Mouse (Mus musculus) neural tube, embryonic 11.5 days (tissue): ENCODE measurements around the gene Ogdh. TPM values are rescaled to one million over a fixed set of nuclear protein-coding genes. Genes with fewer than 3 reads are reported as not detected.
A peak's percentile ranks its signal among the peaks of the same experiment; 100 is the strongest.

ENCODE experiments used
- ATAC-seq: fragments of 200-750 bp; cut with Nextera tagmentation; 2 replicates; pipeline ENCODE4 v1.8.0; 2017; ENCODE audit warnings: moderate number of reproducible peaks, mild to moderate bottlenecking, moderate TSS enrichment, moderate library complexity; ENCODE audit not compliant: insufficient read depth, low FRiP score, low TSS enrichment
- DNase-seq: peaks from one replicate; pipeline ENCODE4 v3.0.0-alpha.2; 2015; ENCODE audit warnings: low spot score
- H3K27ac ChIP-seq: fragments of 300-500 bp; sonication (generic); 2 replicates; pipeline ENCODE4 v1.5.1; 2014; ENCODE audit warnings: low read depth, mild to moderate bottlenecking, low read length
- H3K27me3 ChIP-seq: fragments of 300-500 bp; sonication (generic); 2 replicates; pipeline ENCODE4 v1.6.1; 2014; ENCODE audit warnings: mild to moderate bottlenecking, low read length, mixed read lengths; ENCODE audit not compliant: control insufficient read depth, insufficient read depth
- H3K36me3 ChIP-seq: fragments of 300-500 bp; sonication (generic); 2 replicates; pipeline ENCODE4 v1.6.1; 2014; ENCODE audit warnings: mild to moderate bottlenecking, low read length, moderate library complexity, mixed read lengths; ENCODE audit not compliant: control insufficient read depth, insufficient read depth
- H3K4me1 ChIP-seq: fragments of 300-500 bp; sonication (generic); 2 replicates; pipeline ENCODE4 v1.6.1; 2014; ENCODE audit warnings: low read length, mixed read lengths; ENCODE audit not compliant: control insufficient read depth, insufficient read depth
- H3K4me2 ChIP-seq: fragments of 300-500 bp; sonication (generic); 2 replicates; pipeline ENCODE4 v1.6.1; 2014; ENCODE audit warnings: low read depth, mild to moderate bottlenecking, moderate library complexity
- H3K4me3 ChIP-seq: fragments of 300-500 bp; sonication (generic); 2 replicates; pipeline ENCODE4 v1.5.1; 2014; ENCODE audit warnings: low read depth, low read length
- H3K9ac ChIP-seq: fragments of 300-500 bp; sonication (generic); 2 replicates; pipeline ENCODE4 v1.6.1; 2014; ENCODE audit warnings: mild to moderate bottlenecking, low read length
- H3K9me3 ChIP-seq: fragments of 300-500 bp; sonication (generic); 2 replicates; pipeline ENCODE4 v1.6.1; 2016; ENCODE audit warnings: low read length; ENCODE audit not compliant: control insufficient read depth
- WGBS: fragments of 180-500 bp; shearing (Covaris S2); extraction: QIAGEN DNeasy Blood & Tissue Kit; methylation state at CpG from one replicate; pipeline ENCODE4 v1.1.7; 2014; 5-methylcytosine and 5-hydroxymethylcytosine counted together
- microRNA-seq: library from miRNA; unstranded; fragments of <30 nt; microRNA quantifications from one replicate; pipeline ENCODE4, GENCODE M21; 2016
- polyA plus RNA-seq: library from polyadenylated mRNA; unstranded; fragments of >200 nt; fragmentation: Nextera tagmentation; extraction: Ambion mirVana; gene quantifications from 2 replicates; pipeline ENCODE4 v1.2.1, GENCODE M21; 2014

Ogdh gene
- polyA plus RNA-seq, 1 experiment from 2014 or later, result 104 TPM

DNA sequence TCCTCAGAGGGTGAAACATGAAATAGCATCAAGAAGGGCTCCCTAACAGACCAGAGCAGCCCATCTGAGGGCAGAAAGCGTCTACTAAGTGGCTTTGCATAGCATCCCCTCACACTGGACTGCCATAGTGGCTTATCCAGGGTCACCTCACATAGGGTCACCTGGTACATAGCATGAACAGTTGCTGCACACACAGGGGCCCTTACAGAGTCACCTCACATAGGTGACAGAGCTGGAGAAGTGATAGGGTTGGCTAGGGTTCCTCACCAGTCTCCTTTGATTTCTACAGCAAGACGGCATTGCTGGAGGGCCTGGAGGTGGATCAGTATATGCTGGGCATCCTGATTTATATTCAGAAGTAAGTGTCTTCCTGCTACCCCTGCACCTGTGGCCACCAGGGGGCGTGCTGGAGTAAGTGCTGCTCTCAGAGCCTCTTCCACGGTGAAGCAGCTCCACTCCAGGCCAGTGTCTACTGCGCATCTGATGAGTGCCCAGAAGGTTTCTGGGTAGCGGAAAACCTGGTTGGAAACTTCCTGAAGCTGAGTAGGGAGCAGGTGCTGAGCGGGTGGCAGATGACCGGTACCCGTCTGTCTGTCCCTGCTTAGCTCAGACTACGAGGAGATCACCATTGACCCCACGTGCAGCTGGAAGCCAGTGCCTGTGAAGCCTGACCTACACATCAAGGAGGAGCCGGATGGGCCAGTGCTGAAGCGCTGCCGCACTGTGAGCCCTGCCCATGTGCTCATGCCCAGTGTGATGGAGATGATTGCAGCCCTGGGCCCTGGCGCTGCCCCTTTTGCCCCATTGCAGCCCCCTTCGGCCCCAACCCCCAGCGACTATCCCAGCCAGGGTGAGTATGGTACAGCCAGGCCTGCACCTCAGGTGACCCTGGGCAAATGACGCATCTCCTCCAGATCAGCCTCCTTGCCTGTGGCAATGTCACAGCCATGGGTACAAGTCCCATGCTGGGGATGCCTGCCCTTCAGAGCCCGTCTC lies 111.4 kb downstream of the Ogdh start:
- H3K4me1 ChIP-seq, result peaks cover 9% of the 10 kb centered on the region
- peaks cover 51% of the 10 kb centered on the region for H3K36me3 ChIP-seq
- DNase-seq (peak; percentile 53), ATAC-seq (no peak; the same call in 1 of the 2 replicates)
- H3K27me3 ChIP-seq, result no peaks in the 10 kb centered on the region
- H3K9ac ChIP-seq, result no peak overlapping the region
- H3K9me3 ChIP-seq, result no peaks in the 10 kb centered on the region
- H3K4me3 ChIP-seq, result no peak overlapping the region
- H3K27ac ChIP-seq, result no peak overlapping the region
- no peak overlapping the region for H3K4me2 ChIP-seq
- 89% methylated on average over 19 of the region's 19 CpGs for WGBS

DNA sequence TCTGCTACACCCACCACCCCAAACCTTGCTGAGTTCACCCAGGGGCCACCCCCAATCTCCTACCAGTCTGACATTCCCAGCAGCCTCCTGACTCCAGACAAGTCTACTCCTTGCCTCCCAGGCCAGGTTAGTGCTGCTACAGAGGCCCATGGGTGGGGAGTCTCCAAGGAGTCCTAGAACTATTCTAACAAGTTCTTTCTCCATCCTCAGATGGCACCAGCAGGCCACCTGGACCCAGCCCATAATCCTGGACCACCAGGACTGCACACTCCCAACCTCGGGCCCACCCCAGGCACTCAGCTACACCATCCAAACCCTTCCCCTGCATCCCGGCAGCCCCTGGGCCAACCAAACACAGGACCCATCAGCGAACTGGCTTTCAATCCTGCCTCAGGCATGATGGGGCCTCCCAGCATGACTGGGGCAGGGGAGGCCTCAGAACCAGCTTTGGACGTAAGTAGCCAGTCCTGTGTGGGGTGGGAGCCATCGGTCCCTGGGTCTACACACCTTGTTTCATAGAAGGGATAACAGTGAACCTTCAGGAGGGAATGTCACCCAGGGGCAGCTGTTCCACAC lies 112.5 kb downstream of the Ogdh start:
- WGBS, result 95% methylated on average over 5 of the region's 5 CpGs
- no peaks in the 10 kb centered on the region for H3K9me3 ChIP-seq
- H3K4me3 ChIP-seq, result no peak overlapping the region
- H3K27ac ChIP-seq, result no peak overlapping the region
- H3K27me3 ChIP-seq, result no peaks in the 10 kb centered on the region
- no peak for DNase-seq
- H3K9ac ChIP-seq, result no peak overlapping the region
- peaks cover 9% of the 10 kb centered on the region for H3K4me1 ChIP-seq
- peaks cover 45% of the 10 kb centered on the region for H3K36me3 ChIP-seq
- no peak overlapping the region for H3K4me2 ChIP-seq
- ATAC-seq, result no peak

DNA sequence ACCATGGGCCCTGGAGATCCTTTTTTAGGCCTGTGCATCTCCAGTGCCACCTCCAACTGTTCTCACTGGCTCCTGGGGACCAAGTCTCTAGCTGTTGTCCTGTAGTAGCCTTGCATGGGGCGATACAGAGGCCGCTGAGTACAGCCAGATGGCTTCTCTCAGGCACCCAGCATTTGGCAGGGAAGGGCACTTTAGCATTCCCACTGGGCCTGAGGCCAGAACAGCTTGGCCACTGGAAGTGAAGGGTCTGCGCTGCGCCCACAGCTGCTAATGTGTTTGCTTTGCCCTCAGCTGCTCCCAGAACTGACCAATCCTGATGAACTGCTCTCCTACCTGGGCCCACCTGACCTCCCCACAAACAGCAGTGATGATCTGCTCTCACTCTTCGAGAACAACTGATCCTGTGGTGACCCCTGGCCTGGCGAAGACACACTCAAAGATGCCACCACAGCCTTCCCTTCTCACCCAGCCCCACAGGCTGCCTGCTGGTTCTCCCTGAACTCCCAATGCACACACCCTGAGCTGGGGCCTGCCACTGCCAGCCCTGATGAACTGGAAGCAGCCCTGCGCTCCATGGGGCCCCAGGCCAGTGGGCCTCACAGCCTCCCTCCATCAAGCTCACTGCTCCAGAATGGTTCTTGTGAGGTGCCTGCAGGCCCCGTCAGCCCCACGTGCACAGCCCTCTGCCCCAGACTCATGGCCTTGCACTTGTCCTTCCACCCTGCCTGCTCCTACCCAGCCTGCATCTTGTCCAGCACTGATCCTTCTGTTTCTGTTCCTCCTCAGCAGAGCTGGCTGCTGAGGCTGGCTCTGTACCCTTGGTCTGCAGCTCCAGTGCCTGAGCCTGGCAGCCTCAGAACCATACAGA lies 113.5 kb downstream of the Ogdh start:
- DNase-seq (no peak), ATAC-seq (no peak)
- Histone ChIP-seq H3K9me3 (no peaks in the 10 kb centered on the region), H3K4me1 (peaks cover 9% of the 10 kb centered on the region), H3K36me3 (peaks cover 38% of the 10 kb centered on the region), H3K27me3 (no peaks in the 10 kb centered on the region), H3K4me3 (no peak overlapping the region), H3K27ac (no peak overlapping the region), H3K4me2 (no peak overlapping the region), H3K9ac (no peak overlapping the region)
- 92% methylated on average over 9 of the region's 9 CpGs for WGBS

DNA sequence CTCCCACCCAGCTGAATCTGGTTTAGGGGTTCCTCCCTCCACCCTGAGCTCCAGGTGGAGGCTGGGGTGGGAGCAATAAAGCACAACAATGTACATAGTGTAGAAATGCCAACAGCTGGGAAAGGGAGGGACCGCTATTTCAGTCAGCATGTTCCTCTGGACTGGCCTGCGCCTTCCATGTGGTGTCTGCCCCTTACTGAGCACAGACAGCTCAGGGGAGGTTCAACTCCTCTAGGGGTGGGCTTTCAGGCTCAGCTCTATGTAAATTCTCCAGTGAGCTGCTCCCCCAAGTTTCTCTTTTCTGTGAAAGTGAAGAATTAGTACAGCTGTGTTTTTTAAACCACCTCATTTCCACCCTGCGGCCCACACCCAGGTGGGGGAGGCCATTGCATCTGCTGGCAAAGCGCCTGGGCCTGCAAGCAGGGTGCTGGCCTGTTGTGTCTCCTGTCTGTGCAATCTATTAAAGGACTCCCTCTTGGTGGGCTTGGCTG lies 114.2 kb downstream of the Ogdh start:
- Histone ChIP-seq H3K27ac (no peak overlapping the region; the same call in 1 of the 2 replicates), H3K4me3 (no peak overlapping the region), H3K36me3 (peaks cover 32% of the 10 kb centered on the region), H3K9me3 (no peaks in the 10 kb centered on the region), H3K27me3 (no peaks in the 10 kb centered on the region), H3K4me2 (no peak overlapping the region), H3K9ac (no peak overlapping the region), H3K4me1 (peaks cover 9% of the 10 kb centered on the region)
- no peak for ATAC-seq
- DNase-seq, result no peak
- WGBS, result 80% methylated on average over 4 of the region's 4 CpGs

Small RNA genes lying within 50 kb of the gene (microRNA-seq; reads per million reads assigned to microRNA genes)
- gene Mir7651, result 0.78 reads per million

Other genes starting within 250 kb of the Ogdh start
- 5.9 and 6.5 TPM in 2 replicates for gene Camk2b, start 225.3 kb upstream of the Ogdh start, polyA plus RNA-seq
- 0.58 and 0.70 TPM in 2 replicates for gene A730071L15Rik, start 91.6 kb upstream of the Ogdh start, polyA plus RNA-seq
- 50.9 and 52.0 TPM in 2 replicates for gene Nudcd3, start 91.2 kb upstream of the Ogdh start, polyA plus RNA-seq
- not detected in 2 replicates for gene Npc1l1, start 61.5 kb upstream of the Ogdh start, polyA plus RNA-seq
- gene Ddx56, start 23.9 kb upstream of the Ogdh start, polyA plus RNA-seq, result 105 and 107 TPM in 2 replicates
- 145 and 154 TPM in 2 replicates for gene Tmed4, start 16.8 kb upstream of the Ogdh start, polyA plus RNA-seq
- 23.4 and 25.4 TPM in 2 replicates for gene Zmiz2, start 97.4 kb downstream of the Ogdh start, polyA plus RNA-seq
- gene Ppia, start 123.8 kb downstream of the Ogdh start, polyA plus RNA-seq, result 4,780 and 5,005 TPM in 2 replicates
- 762 and 797 TPM in 2 replicates for gene H2afv, start 152.8 kb downstream of the Ogdh start, polyA plus RNA-seq
- gene Purb, start 184.3 kb downstream of the Ogdh start, polyA plus RNA-seq, result 12.9 and 13.9 TPM in 2 replicates
- gene Myo1g, start 229.3 kb downstream of the Ogdh start, polyA plus RNA-seq, result 0.81 and 0.85 TPM in 2 replicates